Mouse (Mus musculus): Measurements from ENCODE around the gene Smim9.

GRCm38 (mm10) chrX:75152249-75152648, 11.3 kb downstream of the Smim9 start:
- no peak for TF ChIP-seq CTCF (IDR thresholded peaks at IDR 0.05; ENCODE audit: extremely low read depth, insufficient read length, insufficient replicate concordance, low read depth, low read length)
- no peak for TF ChIP-seq POLR2A (IDR thresholded peaks at IDR 0.05; ENCODE audit: low read depth, low read length)
